Mouse (Mus musculus) hindbrain, embryonic 13.5 days (tissue): ENCODE data around the gene Hoxa6. TPM values are rescaled to one million over a fixed set of nuclear protein-coding genes. Genes with fewer than 3 reads are reported as not detected.

ENCODE experiments used
- ATAC-seq: fragments of 200-750 bp; cut with Nextera tagmentation; 2 replicates; pipeline ENCODE4 v1.8.0; 2017; ENCODE audit warnings: moderate TSS enrichment; ENCODE audit not compliant: low FRiP score
- H3K27ac ChIP-seq: fragments of 300-500 bp; sonication (generic); 2 replicates; pipeline ENCODE4 v1.5.1; 2015; ENCODE audit warnings: inconsistent platforms, mild to moderate bottlenecking, moderate library complexity
- H3K27me3 ChIP-seq: fragments of 300-500 bp; sonication (generic); 2 replicates; pipeline ENCODE4 v1.6.1; 2015; ENCODE audit warnings: mild to moderate bottlenecking, inconsistent platforms
- H3K36me3 ChIP-seq: fragments of 300-500 bp; sonication (generic); 2 replicates; pipeline ENCODE4 v1.6.1; 2015; ENCODE audit warnings: mild to moderate bottlenecking, inconsistent platforms
- H3K4me1 ChIP-seq: fragments of 300-500 bp; sonication (generic); replicated peaks from 2 replicates; pipeline ENCODE4 v1.6.1; 2015; ENCODE audit warnings: inconsistent platforms
- H3K4me2 ChIP-seq: fragments of 300-500 bp; sonication (generic); 2 replicates; pipeline ENCODE4 v1.6.1; 2015; ENCODE audit warnings: inconsistent platforms, mild to moderate bottlenecking, moderate library complexity
- H3K4me3 ChIP-seq: fragments of 300-500 bp; sonication (generic); 2 replicates; pipeline ENCODE4 v1.5.1; 2015; ENCODE audit warnings: mild to moderate bottlenecking, inconsistent platforms
- H3K9ac ChIP-seq: fragments of 300-500 bp; sonication (generic); 2 replicates; pipeline ENCODE4 v1.6.1; 2015; ENCODE audit warnings: mild to moderate bottlenecking, inconsistent platforms
- H3K9me3 ChIP-seq: fragments of 300-500 bp; sonication (generic); 2 replicates; pipeline ENCODE4 v1.6.1; 2016; ENCODE audit warnings: inconsistent platforms
- WGBS: fragments of 180-500 bp; shearing (Covaris S2); methylation state at CpG from one replicate; pipeline ENCODE4 v1.1.7; 2015; 5-methylcytosine and 5-hydroxymethylcytosine counted together
- polyA plus RNA-seq: library from polyadenylated mRNA; unstranded; fragments of >200 nt; fragmentation: Nextera tagmentation; extraction: Ambion mirVana; gene quantifications from 2 replicates; pipeline ENCODE4 v1.2.1, GENCODE M21; 2015

Hoxa6 gene
- polyA plus RNA-seq, 1 experiment from 2014 or later, result 28.0 TPM

DNA sequence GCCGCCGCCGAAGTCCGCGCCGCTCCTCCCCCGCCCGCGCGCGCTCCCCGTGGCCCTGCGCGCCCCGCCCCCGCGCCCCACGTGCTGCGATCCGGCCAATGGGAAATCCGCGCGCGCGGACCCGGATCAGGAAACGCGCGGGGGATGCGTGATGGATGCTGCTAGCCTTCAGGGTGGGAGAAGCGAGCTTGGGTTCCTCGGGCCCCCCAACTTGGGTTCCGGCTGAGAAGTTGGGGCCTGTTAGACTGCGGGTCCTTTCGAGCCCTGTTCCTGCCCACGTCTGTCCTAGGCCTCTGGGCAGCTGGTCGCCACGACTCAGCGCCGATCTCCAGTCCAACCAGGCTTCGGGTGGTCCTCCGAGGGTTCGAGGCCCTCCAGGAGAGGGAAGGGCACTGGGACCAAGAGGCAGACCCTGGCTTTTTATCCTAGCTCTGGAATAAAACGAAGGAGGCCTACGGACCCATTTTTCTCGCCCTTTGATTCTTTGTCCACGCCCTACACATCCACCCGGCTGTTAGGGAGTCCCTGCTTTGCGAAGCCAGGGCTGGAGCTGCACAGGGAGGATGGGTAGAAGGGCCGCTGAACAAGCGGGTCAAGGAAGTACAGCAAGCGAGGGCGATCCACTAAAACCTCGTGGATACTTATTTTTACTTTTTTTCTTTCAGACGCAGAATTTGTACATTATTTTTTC is 16.5 kb downstream of the Hoxa6 start:
- Histone ChIP-seq H3K27ac (peak overlapping the region; percentile 96), H3K27me3 (peaks cover 94% of the 10 kb centered on the region), H3K4me2 (peak overlapping the region; percentile 64), H3K9ac (peak overlapping the region; percentile 74), H3K4me1 (peaks cover 47% of the 10 kb centered on the region), H3K9me3 (no peaks in the 10 kb centered on the region), H3K4me3 (peak overlapping the region; percentile 60), H3K36me3 (no peaks in the 10 kb centered on the region)
- ATAC-seq, result peak; percentile 74
- under 1% methylated on average over 35 of the region's 55 CpGs for WGBS

DNA sequence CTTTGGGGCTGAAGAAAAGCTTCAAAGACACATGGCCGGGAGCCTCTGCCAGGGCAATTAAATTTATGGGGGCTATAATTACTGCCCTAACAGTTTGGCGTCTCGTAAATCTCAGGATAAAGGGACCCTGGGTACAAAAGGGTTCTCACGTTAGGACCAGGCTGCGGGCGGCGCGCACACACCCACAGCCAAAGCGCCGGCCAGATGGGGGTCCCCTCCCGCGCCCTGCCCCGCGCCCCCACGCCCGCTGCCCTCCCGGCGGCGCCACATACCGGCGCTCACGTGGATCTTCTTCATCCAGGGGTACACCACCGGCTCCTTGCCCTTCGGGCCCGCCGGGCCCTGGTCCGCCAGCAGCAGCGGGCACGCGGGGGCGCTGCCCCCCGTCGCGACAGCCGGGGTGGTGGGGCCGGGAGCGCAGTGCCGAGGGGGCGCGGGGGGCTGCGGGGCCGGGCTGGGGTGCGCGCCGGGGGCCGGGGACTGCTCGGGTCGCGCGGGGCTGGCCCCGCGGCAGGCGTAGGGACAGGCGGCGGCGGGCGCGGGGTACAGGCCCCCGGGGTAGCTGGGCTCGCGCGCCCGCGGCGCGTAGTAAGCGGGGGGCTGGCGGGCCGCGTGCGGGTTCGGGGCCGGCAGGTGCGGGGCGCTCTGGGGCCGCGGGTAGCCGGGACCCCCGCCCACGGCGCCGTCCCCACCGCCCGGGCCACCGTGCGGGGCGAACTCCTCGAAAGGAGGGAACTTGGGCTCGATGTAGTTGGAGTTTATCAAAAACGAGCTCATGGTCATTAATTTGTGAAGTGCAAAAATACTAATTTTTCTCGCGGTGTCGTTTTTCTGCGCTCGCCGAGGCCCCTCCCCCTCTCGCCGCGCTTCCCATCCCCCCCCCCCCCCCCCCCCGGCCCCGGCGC is 17.4 kb downstream of the Hoxa6 start, which contains the start of gene Hoxa4:
TSS of gene Hoxa4 (minus strand) at position 848 of the 905 bp plus-strand sequence.
- peak within 1 kb of the TSS; percentile 64 for H3K4me2 ChIP-seq
- H3K4me1 ChIP-seq, result peaks cover 49% of the 10 kb centered on the region
- peaks cover 94% of the 10 kb centered on the region for H3K27me3 ChIP-seq
- peak within 1 kb of the TSS; percentile 60 for H3K4me3 ChIP-seq
- WGBS, result under 1% methylated on average over 55 of the region's 102 CpGs
- H3K9ac ChIP-seq, result peak within 1 kb of the TSS; percentile 95
- H3K36me3 ChIP-seq, result no peaks in the 10 kb centered on the region
- H3K27ac ChIP-seq, result peak within 1 kb of the TSS; percentile 99
- ATAC-seq, result peak; percentile 33; the same call in 1 of the 2 replicates
- H3K9me3 ChIP-seq, result no peaks in the 10 kb centered on the region

DNA sequence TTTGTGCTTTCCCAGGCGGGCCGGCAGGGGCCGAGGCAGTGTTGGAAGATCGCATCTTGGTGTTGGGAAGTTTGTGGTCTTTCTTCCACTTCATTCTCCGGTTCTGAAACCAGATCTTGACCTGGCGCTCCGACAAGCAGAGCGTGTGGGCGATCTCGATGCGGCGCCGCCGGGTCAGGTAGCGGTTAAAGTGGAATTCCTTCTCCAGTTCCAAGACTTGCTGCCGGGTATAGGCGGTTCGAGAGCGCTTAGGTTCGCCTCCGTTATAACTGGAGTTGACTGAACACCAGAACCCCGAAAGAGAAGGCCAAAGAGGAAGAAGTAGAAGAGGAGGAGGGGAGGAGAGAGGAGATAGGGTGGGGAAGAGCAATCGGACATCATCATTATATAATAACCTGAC is 18.1 kb downstream of the Hoxa6 start:
- Histone ChIP-seq H3K27me3 (peaks cover 95% of the 10 kb centered on the region), H3K4me1 (peaks cover 49% of the 10 kb centered on the region), H3K9me3 (no peaks in the 10 kb centered on the region), H3K9ac (peak overlapping the region; percentile 95), H3K27ac (peak overlapping the region; percentile 99), H3K4me3 (peak overlapping the region; percentile 60), H3K36me3 (no peaks in the 10 kb centered on the region), H3K4me2 (peak overlapping the region; percentile 64)
- WGBS, result 3% methylated on average over 23 of the region's 23 CpGs
- ATAC-seq, result no peak

DNA sequence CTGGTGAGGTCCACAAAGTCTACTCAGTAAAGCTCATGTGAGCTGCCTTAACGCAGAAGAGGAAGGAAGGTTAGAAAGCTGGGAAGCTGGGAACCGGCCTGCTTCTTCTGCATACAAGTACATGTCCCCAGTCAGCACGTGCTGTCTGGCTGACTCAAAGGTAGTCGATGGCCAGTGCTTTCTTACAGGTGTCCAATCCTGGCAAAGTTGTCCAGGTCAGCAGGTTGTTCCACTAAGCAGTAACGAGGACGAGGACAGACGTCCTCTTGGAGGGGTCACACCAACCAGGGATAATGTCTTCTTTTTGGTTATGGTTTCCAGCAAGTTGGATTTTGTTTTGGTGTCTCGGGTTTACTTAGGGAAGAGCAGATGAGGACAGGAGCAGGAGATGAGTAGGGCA is 18.6 kb downstream of the Hoxa6 start:
- no peaks in the 10 kb centered on the region for H3K36me3 ChIP-seq
- H3K9me3 ChIP-seq, result no peaks in the 10 kb centered on the region
- peak overlapping the region; percentile 60 for H3K4me3 ChIP-seq
- ATAC-seq, result no peak
- 7% methylated on average over 8 of the region's 8 CpGs for WGBS
- H3K9ac ChIP-seq, result peak overlapping the region; percentile 95
- H3K4me1 ChIP-seq, result peaks cover 51% of the 10 kb centered on the region
- peak overlapping the region; percentile 64 for H3K4me2 ChIP-seq
- H3K27ac ChIP-seq, result peak overlapping the region; percentile 99
- H3K27me3 ChIP-seq, result peaks cover 95% of the 10 kb centered on the region

DNA sequence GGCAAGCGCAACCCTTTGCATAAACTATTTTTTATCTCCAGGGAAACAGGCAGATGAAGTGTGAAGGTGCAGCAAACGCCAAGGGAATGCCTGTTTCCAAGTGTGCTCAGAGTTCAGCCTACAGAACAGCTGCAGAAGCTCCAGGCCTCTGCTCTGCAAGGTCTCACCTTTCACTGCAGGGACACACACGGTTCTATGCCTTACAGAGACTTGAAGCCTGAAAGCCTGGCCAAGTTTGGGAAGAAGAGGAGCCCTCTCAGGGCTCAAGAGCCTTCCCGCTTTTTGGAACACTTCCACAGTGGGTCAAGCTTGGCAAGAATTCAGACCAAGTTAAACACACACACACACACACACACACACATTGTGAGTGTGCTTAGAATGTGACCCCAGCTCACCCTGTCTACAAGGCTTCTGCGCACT is 19.3 kb downstream of the Hoxa6 start:
- Histone ChIP-seq H3K4me3 (peak overlapping the region; percentile 60), H3K9ac (peak overlapping the region; percentile 95)
- no peak for ATAC-seq

DNA sequence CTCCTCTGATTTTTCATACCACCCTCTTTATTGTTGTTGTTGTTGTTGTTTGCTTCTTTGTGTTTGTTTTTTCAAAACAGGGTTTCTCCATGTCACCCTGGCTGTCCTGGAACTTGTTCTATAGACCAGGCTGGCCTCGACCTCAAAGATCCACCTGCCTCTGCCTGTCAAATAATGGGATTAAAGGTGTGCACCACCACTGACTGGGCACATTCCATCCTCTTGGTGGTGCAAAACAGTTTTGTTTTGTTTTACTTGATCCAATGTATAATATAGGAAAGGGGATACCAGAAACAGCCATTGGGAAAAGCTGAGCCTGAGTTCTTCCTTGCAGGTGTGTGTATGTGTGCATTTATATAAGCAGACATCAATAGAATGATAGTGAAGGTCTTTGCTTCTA is 22.0 kb downstream of the Hoxa6 start:
- no peaks in the 10 kb centered on the region for H3K36me3 ChIP-seq
- 29% methylated on average over 1 of the region's 1 CpGs for WGBS
- H3K4me1 ChIP-seq, result peaks cover 69% of the 10 kb centered on the region
- H3K9me3 ChIP-seq, result no peaks in the 10 kb centered on the region
- no peak for ATAC-seq
- 0 out of 2 replicates have a peak overlapping the region, but pooled peaks have one; percentile 60 for H3K4me3 ChIP-seq
- peaks cover 97% of the 10 kb centered on the region for H3K27me3 ChIP-seq
- H3K4me2 ChIP-seq, result peak overlapping the region; percentile 64
- H3K27ac ChIP-seq, result peak overlapping the region; percentile 99
- H3K9ac ChIP-seq, result peak overlapping the region; percentile 95

More for the DNA sequence above, 19.3 kb downstream of the Hoxa6 start:
- peaks cover 95% of the 10 kb centered on the region for H3K27me3 ChIP-seq
- WGBS, result 9% methylated on average over 5 of the region's 5 CpGs
- no peaks in the 10 kb centered on the region for H3K9me3 ChIP-seq
- H3K36me3 ChIP-seq, result no peaks in the 10 kb centered on the region
- peak overlapping the region; percentile 99 for H3K27ac ChIP-seq
- peaks cover 54% of the 10 kb centered on the region for H3K4me1 ChIP-seq
- peak overlapping the region; percentile 64 for H3K4me2 ChIP-seq

DNA sequence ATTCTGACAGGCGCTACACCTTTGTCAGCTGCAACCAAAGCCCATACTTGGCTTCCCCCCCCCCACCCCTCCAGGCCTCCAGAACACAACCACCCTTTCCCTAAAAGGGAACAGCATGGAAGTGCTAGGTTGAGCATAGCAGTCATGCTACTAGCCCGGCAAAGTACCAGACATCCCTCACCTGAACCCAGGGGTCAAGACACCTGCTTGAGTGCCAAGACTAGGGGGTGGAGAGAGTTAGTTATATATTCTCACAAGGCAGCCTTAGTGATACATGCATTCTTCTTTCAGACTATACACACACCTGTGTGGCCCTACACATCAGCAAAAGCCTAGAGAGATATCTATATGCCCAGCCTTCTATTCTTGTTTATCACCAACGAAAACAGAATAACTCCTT is 22.7 kb downstream of the Hoxa6 start:
- Histone ChIP-seq H3K9me3 (no peaks in the 10 kb centered on the region), H3K27me3 (peaks cover 97% of the 10 kb centered on the region), H3K4me2 (peak overlapping the region; percentile 88), H3K4me3 (peak overlapping the region; percentile 70), H3K4me1 (peaks cover 71% of the 10 kb centered on the region), H3K27ac (peak overlapping the region; percentile 99), H3K36me3 (no peaks in the 10 kb centered on the region), H3K9ac (peak overlapping the region; percentile 71)
- WGBS, result 15% methylated on average over 3 of the region's 3 CpGs
- ATAC-seq, result no peak

DNA sequence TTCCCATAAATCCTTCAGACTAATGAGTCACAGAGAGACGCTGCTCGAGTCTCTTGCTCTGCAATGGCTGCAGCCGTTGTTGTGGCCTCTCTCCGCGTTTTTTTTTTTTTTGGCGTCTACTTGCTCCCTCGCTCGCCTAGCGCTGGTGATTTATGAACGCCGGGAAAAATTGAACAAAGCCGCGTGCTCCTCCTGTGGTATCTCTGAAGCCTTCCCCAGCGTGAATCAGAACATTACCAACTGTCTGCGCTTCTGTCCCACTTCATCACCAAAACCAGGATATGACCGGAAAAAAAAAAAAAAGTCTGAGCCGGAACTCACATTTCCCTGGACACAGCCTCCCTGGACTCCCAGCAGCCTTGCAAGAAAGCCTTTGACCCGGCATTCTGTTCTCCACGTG is 23.3 kb downstream of the Hoxa6 start:
- Histone ChIP-seq H3K4me2 (peak overlapping the region; percentile 88), H3K4me3 (peak overlapping the region; percentile 70), H3K36me3 (no peaks in the 10 kb centered on the region), H3K4me1 (peaks cover 77% of the 10 kb centered on the region), H3K9me3 (no peaks in the 10 kb centered on the region), H3K9ac (peak overlapping the region; percentile 71), H3K27ac (peak overlapping the region; percentile 99), H3K27me3 (peaks cover 97% of the 10 kb centered on the region)
- 1% methylated on average over 19 of the region's 19 CpGs for WGBS
- ATAC-seq, result no peak

DNA sequence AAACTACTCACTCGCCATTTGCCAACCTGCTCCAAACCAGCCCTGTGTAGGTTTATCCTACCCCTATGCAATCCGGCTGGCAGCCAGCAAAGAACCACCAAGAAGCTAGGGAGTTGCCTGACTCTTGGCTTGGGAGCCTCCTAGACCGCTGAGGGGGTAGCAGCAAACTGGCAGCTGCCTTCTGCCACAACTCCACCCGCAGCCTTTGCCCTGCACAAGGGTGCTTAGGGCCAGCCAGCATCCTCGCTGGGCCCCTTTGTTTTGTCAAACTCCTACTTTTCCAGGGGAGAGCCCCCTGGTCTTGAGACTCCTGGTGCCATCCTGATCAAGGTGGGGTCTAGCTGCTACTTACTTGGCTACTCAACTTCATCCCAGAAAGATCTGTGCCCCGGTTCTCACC is 23.9 kb downstream of the Hoxa6 start:
- Histone ChIP-seq H3K9me3 (no peaks in the 10 kb centered on the region), H3K4me3 (peak overlapping the region; percentile 70), H3K36me3 (no peaks in the 10 kb centered on the region), H3K4me1 (peaks cover 78% of the 10 kb centered on the region), H3K9ac (peak overlapping the region; percentile 71), H3K4me2 (peak overlapping the region; percentile 88), H3K27me3 (peaks cover 97% of the 10 kb centered on the region), H3K27ac (peak overlapping the region; percentile 99)
- 5% methylated on average over 6 of the region's 6 CpGs for WGBS
- ATAC-seq, result no peak

DNA sequence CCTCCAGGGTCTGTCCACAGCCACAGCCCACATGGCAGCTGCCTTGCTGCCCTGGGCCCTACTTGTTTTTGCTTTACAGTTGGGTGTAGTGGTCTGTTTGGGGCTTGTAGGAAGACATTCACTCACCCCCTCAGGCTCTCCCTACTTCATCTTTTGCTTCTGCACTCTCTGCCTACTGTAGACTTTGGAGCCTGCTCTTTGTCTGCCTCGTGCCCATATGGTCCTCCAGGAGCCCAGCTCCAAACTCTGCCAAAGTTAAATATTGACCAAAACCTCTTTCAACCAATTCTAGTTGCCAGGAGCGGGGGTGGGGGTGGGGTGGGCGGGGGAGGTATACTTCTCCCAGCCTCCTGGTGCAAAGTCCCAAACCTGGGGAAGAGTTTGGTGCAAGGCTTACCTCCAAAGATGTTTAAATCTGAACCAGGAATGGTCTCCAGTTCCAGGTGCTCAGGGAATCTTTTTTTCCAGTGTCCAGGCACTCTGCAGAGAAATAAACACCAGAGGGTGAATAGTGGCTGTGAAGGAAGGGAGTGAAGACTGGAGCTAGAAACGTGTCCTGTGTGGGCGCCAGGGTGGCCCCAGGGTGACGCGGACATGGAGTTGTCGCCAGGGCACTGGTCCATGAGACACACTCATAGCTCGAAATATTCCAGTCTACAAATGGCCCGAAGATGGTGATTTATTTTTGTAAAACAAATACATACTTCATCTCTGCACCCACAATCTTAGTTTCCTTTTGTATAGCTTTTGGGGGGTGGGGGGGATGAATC is 25.0 kb downstream of the Hoxa6 start:
- Histone ChIP-seq H3K27ac (peak overlapping the region; percentile 99), H3K9ac (peak overlapping the region; percentile 71), H3K36me3 (no peaks in the 10 kb centered on the region), H3K4me3 (peak overlapping the region; percentile 70), H3K4me1 (peaks cover 70% of the 10 kb centered on the region), H3K27me3 (peaks cover 97% of the 10 kb centered on the region), H3K4me2 (peak overlapping the region; percentile 88), H3K9me3 (no peaks in the 10 kb centered on the region)
- no peak for ATAC-seq
- 11% methylated on average over 10 of the region's 10 CpGs for WGBS

DNA sequence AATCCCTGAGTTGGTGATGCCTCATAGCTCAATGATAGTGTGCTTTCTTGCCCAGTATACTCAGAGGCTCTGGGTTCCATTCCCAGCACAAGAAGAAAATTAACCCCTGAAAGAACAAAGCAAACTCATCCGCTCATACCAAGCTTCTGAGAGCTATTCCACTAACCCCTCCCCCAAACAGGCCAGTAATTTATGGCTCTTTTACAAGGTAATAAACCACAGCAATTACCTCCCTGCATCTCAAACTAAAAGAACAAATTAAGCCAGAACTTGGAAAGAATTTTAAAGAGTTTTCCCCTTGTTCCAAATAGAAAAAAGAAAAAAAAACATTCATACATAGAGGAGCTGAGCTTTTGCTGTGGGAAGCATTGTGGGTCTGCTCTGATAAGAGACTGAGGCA is 25.7 kb downstream of the Hoxa6 start:
- peak overlapping the region; percentile 88 for H3K4me2 ChIP-seq
- no peak for ATAC-seq

More for the DNA sequence above, 25.7 kb downstream of the Hoxa6 start:
- 18% methylated on average over 1 of the region's 1 CpGs for WGBS
- Histone ChIP-seq H3K27ac (peak overlapping the region; percentile 99), H3K36me3 (no peaks in the 10 kb centered on the region), H3K9me3 (no peaks in the 10 kb centered on the region), H3K4me3 (peak overlapping the region; percentile 70), H3K4me1 (peaks cover 64% of the 10 kb centered on the region), H3K27me3 (peaks cover 91% of the 10 kb centered on the region), H3K9ac (peak overlapping the region; percentile 97)
